Mouse (Mus musculus) lung, postnatal 0 days (tissue): Measurements from ENCODE around the gene BC028528.
"Not testable (repeated sequence)": the region's sequence is repeated elsewhere in the genome, so short reads cannot be mapped to it uniquely, and the experiment has no call there.

ENCODE experiments used
- CTCF ChIP-seq: IDR thresholded peaks from 2 replicates; pipeline ENCODE4 v1.5.1; 2016; ENCODE audit warnings: antibody characterized with exemption, mild to moderate bottlenecking
- EP300 ChIP-seq: IDR thresholded peaks from 2 replicates; pipeline ENCODE4 v1.6.1; 2016; ENCODE audit warnings: antibody characterized with exemption, mild to moderate bottlenecking, control low read depth

GRCm38 (mm10) chr3:95920532-95920931, 28.7 kb upstream of the BC028528 start:
- not testable (repeated sequence) for TF ChIP-seq CTCF, EP300
